Comparison of ENCODE assay signal across 27 mouse cellular contexts in genomic region chr11:69968793-69969192, GRCm38 (mm10). TPM values are rescaled to one million over a fixed set of nuclear protein-coding genes. Genes with fewer than 3 reads are reported as not detected.
DNase-seq lines count a peak whose midpoint lies in the region; ATAC-seq and TF ChIP-seq lines count a peak whose summit lies in the region.
"Had no signal": no experiment of that assay in that cellular context is flagged by ENCODE, and none has a peak within 500 bp of the region (broad histone marks: within the 10 kb centered on the region; RNA-seq: fewer than 3 reads in every experiment).

No protein-coding gene starts in this region.

- H3K4me2 ChIP-seq in kidney, embryonic 15.5 days = no peak overlapping the region
- peak overlapping the region; percentile 50; the same call in 1 of the 2 replicates for H3K4me2 ChIP-seq in intestine, embryonic 16.5 days (ENCODE audit: low read depth, low read length)
- H3K4me2 ChIP-seq: embryonic facial prominence, embryonic 13.5 days; forebrain, embryonic 12.5 days; forebrain, embryonic 15.5 days; heart, embryonic 11.5 days; hindbrain, embryonic 12.5 days; hindbrain, embryonic 15.5 days had no signal

- no peak for ATAC-seq in kidney, embryonic 15.5 days (replicated peaks; ENCODE audit: low FRiP score)
- peak; percentile 66 for ATAC-seq in intestine, embryonic 16.5 days
- ATAC-seq: forebrain, embryonic 15.5 days; Patski had no signal

- TF ChIP-seq POLR2A in MEL (IDR thresholded peaks at IDR 0.05; ENCODE audit: control insufficient read depth in 1 of 2, insufficient read depth in 1 of 2, low read depth in 1 of 2, low read length in 2 of 2, poor library complexity in 1 of 2) = no peak

- peaks cover 62% of the 10 kb centered on the region for H3K36me3 ChIP-seq in kidney, embryonic 15.5 days
- peaks cover 4 to 19% of the 10 kb centered on the region in 2 experiments for H3K36me3 ChIP-seq in MEL (ENCODE audit: control insufficient read depth in 1 of 2, insufficient read depth in 2 of 2, low read length in 2 of 2)
- 0 out of 2 replicates have a peak, but pooled peaks cover 2% of the 10 kb centered on the region for H3K36me3 ChIP-seq in intestine, embryonic 16.5 days (ENCODE audit: control insufficient read depth, insufficient read depth, low read length)

- H3K4me1 ChIP-seq in kidney, embryonic 15.5 days = peaks cover 46% of the 10 kb centered on the region
- peaks cover 0 to 4% of the 10 kb centered on the region in 2 experiments; a peak in 2 of 4 replicates for H3K4me1 ChIP-seq in MEL (ENCODE audit: control insufficient read depth in 1 of 2, insufficient read depth in 2 of 2, low read length in 2 of 2)
- peaks cover 12% of the 10 kb centered on the region for H3K4me1 ChIP-seq in intestine, embryonic 16.5 days (ENCODE audit: control insufficient read depth, insufficient read depth, low read length)

- H3K79me2 ChIP-seq in MEL (ENCODE audit: control insufficient read depth, insufficient read depth, low read length, poor library complexity) = no peaks in the 10 kb centered on the region

- no peak for TF ChIP-seq CTCF in MEL (IDR thresholded peaks at IDR 0.05 in 2 of 3, conservative IDR thresholded peaks at IDR 0.05 in 1 of 3; ENCODE audit: control insufficient read depth in 1 of 3, insufficient read depth in 1 of 3, low read depth in 2 of 3, low read length in 3 of 3, poor library complexity in 1 of 3, severe bottlenecking in 1 of 3)

- no peak for DNase-seq in kidney, adult 8-10 months
- DNase-seq in MEL (ENCODE audit: low read depth, low spot score) = no peak
- DNase-seq in yolk sac, embryonic 10.5 days (ENCODE audit: low spot score) = peak; percentile 83
- DNase-seq in spleen, postnatal 14 days (ENCODE audit: low spot score in 2 of 2) = no peak
- DNase-seq in testis, postnatal 10 days (ENCODE audit: low spot score) = no peak
- DNase-seq: adrenal gland, adult 2 months; adrenal gland, postnatal 14 days; cerebellum, adult 11 months; cerebellum, adult 2 months; cerebellum, adult 9-11 months; cerebellum, postnatal 25 days; gastrocnemius, postnatal 14 days had no signal

- TF ChIP-seq EP300 in MEL (IDR thresholded peaks at IDR 0.05; ENCODE audit: low read depth in 1 of 2, low read length in 2 of 2) = no peak

- no peak for TF ChIP-seq RAD21 in MEL (IDR thresholded peaks at IDR 0.05; ENCODE audit: low read depth, low read length)

- H3K27me3 ChIP-seq in kidney, embryonic 15.5 days = peaks cover 42% of the 10 kb centered on the region
- no peaks in the 10 kb centered on the region for H3K27me3 ChIP-seq in MEL (ENCODE audit: control insufficient read depth in 1 of 2, insufficient read depth in 2 of 2, low read length in 2 of 2)
- peaks cover 15% of the 10 kb centered on the region for H3K27me3 ChIP-seq in intestine, embryonic 16.5 days (replicated peaks; ENCODE audit: control insufficient read depth, insufficient read depth, low read length)

- no peak overlapping the region for H3K9ac ChIP-seq in kidney, embryonic 15.5 days
- no peak overlapping the region for H3K9ac ChIP-seq in MEL (ENCODE audit: control insufficient read depth, low read depth, low read length, poor library complexity, severe bottlenecking)
- H3K9ac ChIP-seq in intestine, embryonic 16.5 days (ENCODE audit: low read depth, low read length) = peak overlapping the region; percentile 58
- H3K9ac ChIP-seq: embryonic facial prominence, embryonic 13.5 days; forebrain, embryonic 12.5 days; forebrain, embryonic 15.5 days; hindbrain, embryonic 12.5 days; hindbrain, embryonic 15.5 days had no signal

- WGBS in kidney, embryonic 15.5 days = 82% methylated on average over 4 of the region's 4 CpGs
- 52% methylated on average over 4 of the region's 4 CpGs for WGBS in intestine, embryonic 16.5 days

- H3K9me3 ChIP-seq in kidney, embryonic 15.5 days (replicated peaks) = no peaks in the 10 kb centered on the region
- no peaks in the 10 kb centered on the region for H3K9me3 ChIP-seq in MEL (replicated peaks; ENCODE audit: insufficient read depth, low read length)
- H3K9me3 ChIP-seq in intestine, embryonic 16.5 days (ENCODE audit: control insufficient read depth, low read length) = no peaks in the 10 kb centered on the region
- H3K9me3 ChIP-seq: embryonic facial prominence, embryonic 10.5 days; embryonic facial prominence, embryonic 13.5 days; forebrain, embryonic 12.5 days; forebrain, embryonic 15.5 days; hindbrain, embryonic 12.5 days; hindbrain, embryonic 15.5 days had no signal

- H3K27ac ChIP-seq in kidney, embryonic 15.5 days = peak overlapping the region; percentile 72
- H3K27ac ChIP-seq in MEL (ENCODE audit: control insufficient read depth, low read depth, low read length) = no peak overlapping the region
- H3K27ac ChIP-seq in intestine, embryonic 16.5 days (ENCODE audit: low read length) = peak overlapping the region; percentile 97
- H3K27ac ChIP-seq: embryonic facial prominence, embryonic 10.5 days; embryonic facial prominence, embryonic 13.5 days; forebrain, embryonic 12.5 days; forebrain, embryonic 15.5 days; hindbrain, embryonic 12.5 days; hindbrain, embryonic 15.5 days had no signal

- H3K4me3 ChIP-seq in kidney, embryonic 15.5 days (replicated peaks) = no peak overlapping the region
- H3K4me3 ChIP-seq in MEL (ENCODE audit: control insufficient read depth in 1 of 2, insufficient read depth in 1 of 2, low read depth in 2 of 2, low read length in 2 of 2) = no peak overlapping the region
- H3K4me3 ChIP-seq in intestine, embryonic 16.5 days (ENCODE audit: low read length) = peak overlapping the region; percentile 62
- H3K4me3 ChIP-seq: embryonic facial prominence, embryonic 10.5 days; embryonic facial prominence, embryonic 13.5 days; erythroblast, embryonic 14.5 days; forebrain, embryonic 12.5 days; forebrain, embryonic 15.5 days; hindbrain, embryonic 12.5 days; hindbrain, embryonic 15.5 days had no signal

TF ChIP-seq in MEL, 35 proteins besides CTCF, POLR2A, EP300 and RAD21:
- TF ChIP-seq KAT2A (conservative IDR thresholded peaks at IDR 0.05; ENCODE audit: low read depth, low read length) (no peak), POLR2AphosphoS2 (IDR thresholded peaks at IDR 0.05; ENCODE audit: low read length) (peak; percentile 13; the same call in 1 of the 2 replicates)

RNA-seq across cellular contexts. Expression of gene Cldn7, which starts 4.2 kb away (rescaled TPM):
- 173 and 178 TPM in 2 replicates for polyA plus RNA-seq in kidney, embryonic 15.5 days (2015; fragmentation: Nextera tagmentation; extraction: Ambion mirVana)
- 0.26 and 0.31 TPM in 2 replicates for total RNA-seq in MEL (2012; rRNA removed)
- under 1 TPM in 1 of 2 experiments, not detected in 1; 0.36 TPM for polyA plus RNA-seq in MEL (2012; ENCODE audit: insufficient read depth in 1 of 2, insufficient read length in 2 of 2, low read depth in 1 of 2, low replicate concordance in 2 of 2, missing spikeins in 1 of 2)
- 1,377 and 1,415 TPM in 2 replicates for polyA plus RNA-seq in intestine, embryonic 16.5 days (2015; fragmentation: Nextera tagmentation; extraction: Ambion mirVana)
- total RNA-seq: common myeloid progenitor, adult 5-6 weeks; gastrocnemius, adult 18-20 months; heart, postnatal 25 days had no signal
- polyA plus RNA-seq: erythroblast, embryonic 14.5 days; Patski had no signal

RNA-seq across cellular contexts. Expression of gene Ctdnep1, which starts 12.2 kb away (rescaled TPM):
- 31.0 and 31.7 TPM in 2 replicates for polyA plus RNA-seq in kidney, embryonic 15.5 days (2015; fragmentation: Nextera tagmentation; extraction: Ambion mirVana)
- total RNA-seq in MEL (2012; rRNA removed) = 47.3 and 49.6 TPM in 2 replicates
- 100 to 1,000 TPM in 1 of 2 experiments, not detected in 1; 133 TPM for polyA plus RNA-seq in MEL (2012; ENCODE audit: insufficient read depth in 1 of 2, insufficient read length in 2 of 2, low read depth in 1 of 2, low replicate concordance in 2 of 2, missing spikeins in 1 of 2)
- polyA plus RNA-seq in intestine, embryonic 16.5 days (2015; fragmentation: Nextera tagmentation; extraction: Ambion mirVana) = 20.7 and 20.9 TPM in 2 replicates

RNA-seq across cellular contexts. Expression of gene Elp5, which starts 13.5 kb away (rescaled TPM):
- polyA plus RNA-seq in kidney, embryonic 15.5 days (2015; fragmentation: Nextera tagmentation; extraction: Ambion mirVana) = 116 and 120 TPM in 2 replicates
- total RNA-seq in MEL (2012; rRNA removed) = 170 and 189 TPM in 2 replicates
- polyA plus RNA-seq in MEL (2012; ENCODE audit: insufficient read depth in 1 of 2, insufficient read length in 2 of 2, low read depth in 1 of 2, low replicate concordance in 2 of 2, missing spikeins in 1 of 2) = 100 to 1,000 TPM in 1 of 2 experiments, not detected in 1; 222 TPM
- polyA plus RNA-seq in intestine, embryonic 16.5 days (2015; fragmentation: Nextera tagmentation; extraction: Ambion mirVana) = 92.6 and 106 TPM in 2 replicates

RNA-seq across cellular contexts. Expression of gene Slc2a4, which starts 20.8 kb away (rescaled TPM):
- 17.3 and 22.1 TPM in 2 replicates for polyA plus RNA-seq in kidney, embryonic 15.5 days (2015; fragmentation: Nextera tagmentation; extraction: Ambion mirVana)
- total RNA-seq in MEL (2012; rRNA removed) = 0.12 TPM in 1 of 2 replicates, not detected in the other
- under 1 TPM in 1 of 2 experiments, not detected in 1; 0.19 TPM for polyA plus RNA-seq in MEL (2012; ENCODE audit: insufficient read depth in 1 of 2, insufficient read length in 2 of 2, low read depth in 1 of 2, low replicate concordance in 2 of 2, missing spikeins in 1 of 2)
- 21.5 and 22.6 TPM in 2 replicates for polyA plus RNA-seq in intestine, embryonic 16.5 days (2015; fragmentation: Nextera tagmentation; extraction: Ambion mirVana)
- total RNA-seq: hematopoietic stem cell, adult 5-6 weeks had no signal

RNA-seq across cellular contexts. Expression of gene Gabarap, which starts 22.1 kb away (rescaled TPM):
- 447 and 450 TPM in 2 replicates for polyA plus RNA-seq in kidney, embryonic 15.5 days (2015; fragmentation: Nextera tagmentation; extraction: Ambion mirVana)
- total RNA-seq in MEL (2012; rRNA removed) = 105 and 132 TPM in 2 replicates
- polyA plus RNA-seq in MEL (2012; ENCODE audit: insufficient read depth in 1 of 2, insufficient read length in 2 of 2, low read depth in 1 of 2, low replicate concordance in 2 of 2, missing spikeins in 1 of 2) = 100 to 1,000 TPM in 1 of 2 experiments, not detected in 1; 241 TPM
- 639 and 679 TPM in 2 replicates for polyA plus RNA-seq in intestine, embryonic 16.5 days (2015; fragmentation: Nextera tagmentation; extraction: Ambion mirVana)

Comparison
In these comparisons a context has a peak if more than half of its experiments do, and no peak if none do; other contexts are left out.
1. RNA of gene Cldn7, which starts 4.2 kb away (polyA plus RNA-seq): 1,377 to 1,415 TPM in intestine, embryonic 16.5 days and 173 to 178 TPM in kidney, embryonic 15.5 days; 0.36 TPM in MEL; every median in the first group is over 100 times any median in the second.